Comparison of ENCODE assay signal across 7 mouse cellular contexts in genomic region chr17:87602260-87603036, GRCm38 (mm10). TPM values are rescaled to one million over a fixed set of nuclear protein-coding genes. Genes with fewer than 3 reads are reported as not detected.
A peak's percentile ranks its signal among the peaks of the same experiment; 100 is the strongest.
DNase-seq lines count a peak whose midpoint lies in the region; ATAC-seq and TF ChIP-seq lines count a peak whose summit lies in the region.

No protein-coding gene starts in this region.

- H3K27ac ChIP-seq in MEL (ENCODE audit: control insufficient read depth, low read depth, low read length), result no peak overlapping the region
- no peak overlapping the region for H3K27ac ChIP-seq in forebrain, embryonic 15.5 days (replicated peaks)

- TF ChIP-seq CTCF in MEL (IDR thresholded peaks at IDR 0.05 in 2 of 3, conservative IDR thresholded peaks at IDR 0.05 in 1 of 3; ENCODE audit: control insufficient read depth in 1 of 3, insufficient read depth in 1 of 3, low read depth in 2 of 3, low read length in 3 of 3, poor library complexity in 1 of 3, severe bottlenecking in 1 of 3), result no peak

- no peak overlapping the region for H3K4me2 ChIP-seq in forebrain, embryonic 15.5 days (replicated peaks)

- H3K27me3 ChIP-seq in MEL (ENCODE audit: control insufficient read depth in 1 of 2, insufficient read depth in 2 of 2, low read length in 2 of 2), result no peaks in the 10 kb centered on the region
- H3K27me3 ChIP-seq in forebrain, embryonic 15.5 days, result no peaks in the 10 kb centered on the region

- H3K79me2 ChIP-seq in MEL (ENCODE audit: control insufficient read depth, insufficient read depth, low read length, poor library complexity), result no peaks in the 10 kb centered on the region

- peak; percentile 80 for ATAC-seq in megakaryocyte progenitor cell, adult 5-6 weeks (replicated peaks; ENCODE audit: poor library complexity)
- ATAC-seq in forebrain, embryonic 15.5 days (replicated peaks), result no peak

- no peak for TF ChIP-seq EP300 in MEL (IDR thresholded peaks at IDR 0.05; ENCODE audit: low read depth in 1 of 2, low read length in 2 of 2)

- no peak for TF ChIP-seq POLR2A in MEL (IDR thresholded peaks at IDR 0.05; ENCODE audit: control insufficient read depth in 1 of 2, insufficient read depth in 1 of 2, low read depth in 1 of 2, low read length in 2 of 2, poor library complexity in 1 of 2)

- no peak for TF ChIP-seq RAD21 in MEL (IDR thresholded peaks at IDR 0.05; ENCODE audit: low read depth, low read length)

- H3K4me1 ChIP-seq in MEL (ENCODE audit: control insufficient read depth in 1 of 2, insufficient read depth in 2 of 2, low read length in 2 of 2), result peaks cover 0 to 5% of the 10 kb centered on the region in 2 experiments; a peak in 1 of 4 replicates
- H3K4me1 ChIP-seq in forebrain, embryonic 15.5 days, result no peaks in the 10 kb centered on the region

- peak overlapping the region; percentile 50 for H3K9ac ChIP-seq in MEL (ENCODE audit: control insufficient read depth, low read depth, low read length, poor library complexity, severe bottlenecking)
- no peak overlapping the region for H3K9ac ChIP-seq in forebrain, embryonic 15.5 days (replicated peaks)

- peak overlapping the region; percentile 27 to 40; a peak in 3 of 4 replicates for H3K4me3 ChIP-seq in MEL (ENCODE audit: control insufficient read depth in 1 of 2, insufficient read depth in 1 of 2, low read depth in 2 of 2, low read length in 2 of 2)
- no peak overlapping the region for H3K4me3 ChIP-seq in forebrain, embryonic 15.5 days

- no peaks in the 10 kb centered on the region; a peak in 1 of 4 replicates for H3K36me3 ChIP-seq in MEL (ENCODE audit: control insufficient read depth in 1 of 2, insufficient read depth in 2 of 2, low read length in 2 of 2)
- no peaks in the 10 kb centered on the region for H3K36me3 ChIP-seq in forebrain, embryonic 15.5 days

- no peaks in the 10 kb centered on the region for H3K9me3 ChIP-seq in MEL (replicated peaks; ENCODE audit: insufficient read depth, low read length)
- no peaks in the 10 kb centered on the region for H3K9me3 ChIP-seq in forebrain, embryonic 15.5 days

- WGBS in forebrain, embryonic 15.5 days, result 84% methylated on average over 17 of the region's 17 CpGs

- peak; percentile 37 to 43 for DNase-seq in B cell, adult 2 months
- peak; percentile 43 for DNase-seq in MEL (ENCODE audit: low read depth, low spot score)
- DNase-seq in kidney, adult 18-20 months, result peak; percentile 53
- DNase-seq in adrenal gland, postnatal 4 days (ENCODE audit: low spot score in 2 of 2), result no peak
- DNase-seq in ovary, postnatal 10 days (ENCODE audit: low spot score), result no peak

TF ChIP-seq in MEL, 35 proteins besides CTCF, POLR2A, EP300 and RAD21:
- no peak for TF ChIP-seq UBTF (IDR thresholded peaks at IDR 0.05; ENCODE audit: borderline replicate concordance, insufficient read depth, low read depth, low read length)
- no peak for TF ChIP-seq MEF2A (IDR thresholded peaks at IDR 0.05; ENCODE audit: extremely low read depth, insufficient replicate concordance, low read depth, low read length, poor library complexity, severe bottlenecking)
- TF ChIP-seq KAT2A (conservative IDR thresholded peaks at IDR 0.05; ENCODE audit: low read depth, low read length), result no peak
- no peak for TF ChIP-seq GABPA (IDR thresholded peaks at IDR 0.05; ENCODE audit: low read depth, low read length)
- TF ChIP-seq MAZ (IDR thresholded peaks at IDR 0.05; ENCODE audit: low read depth, low read length), result peak; percentile 54; the same call in 1 of the 2 replicates
- TF ChIP-seq JUND (IDR thresholded peaks at IDR 0.05; ENCODE audit: low read depth, low read length), result no peak
- peak; percentile 37; the same call in 1 of the 2 replicates for TF ChIP-seq NELFE (IDR thresholded peaks at IDR 0.05; ENCODE audit: low read depth, low read length)
- TF ChIP-seq USF1 (IDR thresholded peaks at IDR 0.05; ENCODE audit: low read depth, low read length), result no peak
- no peak for TF ChIP-seq HCFC1 (IDR thresholded peaks at IDR 0.05; ENCODE audit: low read depth, low read length)
- peak; percentile 69 for TF ChIP-seq NRF1 (IDR thresholded peaks at IDR 0.05; ENCODE audit: insufficient read depth, low read depth, low read length, poor library complexity, severe bottlenecking)
- TF ChIP-seq E2F4 (IDR thresholded peaks at IDR 0.05; ENCODE audit: borderline replicate concordance, low read depth, low read length), result no peak
- TF ChIP-seq RCOR1 (IDR thresholded peaks at IDR 0.05; ENCODE audit: low read depth, low read length), result no peak
- TF ChIP-seq TAL1 (IDR thresholded peaks at IDR 0.05; ENCODE audit: low read length), result no peak

RNA-seq across cellular contexts. Expression of gene Epcam, which starts 33.3 kb away (rescaled TPM):
- total RNA-seq in MEL (2012; rRNA removed), result not detected in 2 replicates
- not detected for polyA plus RNA-seq in MEL (2012; ENCODE audit: insufficient read depth in 1 of 2, insufficient read length in 2 of 2, low read depth in 1 of 2, low replicate concordance in 2 of 2, missing spikeins in 1 of 2)
- total RNA-seq in megakaryocyte progenitor cell, adult 5-6 weeks (2015), result not detected in 2 replicates
- 0.34 TPM in 1 of 2 replicates, not detected in the other for total RNA-seq in megakaryocyte progenitor cell, adult 5-6 weeks (2017)
- total RNA-seq in adrenal gland, postnatal 4 days (2021), result 10 to 100 TPM in 1 of 2 experiments, under 1 TPM in 1; 0.79 to 22.1 TPM
- 1.7 and 1.9 TPM in 2 replicates for polyA plus RNA-seq in forebrain, embryonic 15.5 days (2015; fragmentation: Nextera tagmentation; extraction: Ambion mirVana)

Comparison
In these comparisons a context has a peak if more than half of its experiments do, and no peak if none do; other contexts are left out.
1. DNase-seq: peak in B cell, adult 2 months (2 of 2), MEL (single experiment) and kidney, adult 18-20 months (single experiment); none in adrenal gland, postnatal 4 days (0 of 2) and ovary, postnatal 10 days (single experiment).